Mouse (Mus musculus) liver, postnatal 0 days (tissue): ENCODE data around the gene Epha7.

Experiments used
- CTCF ChIP-seq: sonication (generic); IDR thresholded peaks from 2 replicates; pipeline ENCODE4 v1.5.1; 2016; ENCODE audit warnings: antibody characterized with exemption, low read depth
- EP300 ChIP-seq: IDR thresholded peaks from 2 replicates; pipeline ENCODE4 v1.6.1; 2016; ENCODE audit warnings: antibody characterized with exemption, low read depth, mild to moderate bottlenecking

GRCm38 (mm10) chr4:28783961-28784360 lies 29.0 kb upstream of the Epha7 start:
- no peak for TF ChIP-seq EP300
- no peak for TF ChIP-seq CTCF
